Mouse (Mus musculus): ENCODE data around the gene Ccl2. TPM values are rescaled to one million over a fixed set of nuclear protein-coding genes. Genes with fewer than 3 reads are reported as not detected.
A peak's percentile ranks its signal among the peaks of the same experiment; 100 is the strongest.

The Ccl2 gene
- 11.5 TPM in 1 of 2 replicates, not detected in the other for total RNA-seq (2015; ENCODE audit: low replicate concordance)
- not detected in 2 replicates for total RNA-seq (2017; ENCODE audit: low replicate concordance)

DNA sequence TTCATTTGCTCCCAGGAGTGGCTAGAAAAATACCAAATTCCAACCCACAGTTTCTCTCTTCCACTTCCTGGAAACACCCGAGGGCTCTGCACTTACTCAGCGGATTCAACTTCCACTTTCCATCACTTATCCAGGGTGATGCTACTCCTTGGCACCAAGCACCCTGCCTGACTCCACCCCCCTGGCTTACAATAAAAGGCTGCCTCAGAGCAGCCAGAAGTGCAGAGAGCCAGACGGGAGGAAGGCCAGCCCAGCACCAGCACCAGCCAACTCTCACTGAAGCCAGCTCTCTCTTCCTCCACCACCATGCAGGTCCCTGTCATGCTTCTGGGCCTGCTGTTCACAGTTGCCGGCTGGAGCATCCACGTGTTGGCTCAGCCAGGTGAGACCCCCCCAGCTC, at the start of gene Ccl2:
Gene Ccl2 (plus strand): TSS at position 216 of the 400 bp plus-strand sequence.
- no peak for ATAC-seq (replicated peaks; ENCODE audit: low FRiP score, poor library complexity, severe bottlenecking)

DNA sequence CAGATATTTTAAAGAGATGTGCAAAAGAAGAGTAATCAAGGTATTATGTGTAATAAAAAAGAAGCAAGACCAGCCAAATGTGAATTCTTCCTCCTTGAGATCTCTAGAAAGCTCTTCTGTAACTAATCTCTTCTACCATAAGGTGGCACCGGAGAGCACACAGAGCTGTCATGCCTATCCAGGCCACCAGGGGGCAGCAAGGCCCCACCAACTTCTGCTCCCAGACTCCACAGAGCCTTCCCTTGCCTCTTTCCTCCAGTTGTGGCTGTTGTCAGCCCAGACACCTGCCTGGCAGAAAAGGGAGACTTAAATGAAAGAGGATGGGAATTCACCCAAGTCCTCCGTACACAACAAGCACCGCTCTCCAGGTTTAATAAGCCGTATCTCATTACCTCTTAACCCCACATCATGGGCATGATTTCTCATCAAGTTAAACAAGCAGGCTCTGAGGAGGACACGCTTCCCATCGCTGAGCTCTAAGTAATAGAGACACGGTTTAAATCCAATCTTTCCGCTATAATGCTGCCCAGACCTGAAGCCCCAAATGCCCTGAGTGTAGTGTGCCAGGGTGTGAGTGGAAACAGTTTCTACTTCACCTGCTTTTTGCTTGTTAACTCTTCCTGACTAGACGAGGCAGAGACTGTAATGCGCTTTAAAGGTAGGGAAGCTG, 39.1 kb upstream of the Ccl2 start:
- peak; percentile 88 for ATAC-seq (replicated peaks; ENCODE audit: low FRiP score, poor library complexity, severe bottlenecking)

DNA sequence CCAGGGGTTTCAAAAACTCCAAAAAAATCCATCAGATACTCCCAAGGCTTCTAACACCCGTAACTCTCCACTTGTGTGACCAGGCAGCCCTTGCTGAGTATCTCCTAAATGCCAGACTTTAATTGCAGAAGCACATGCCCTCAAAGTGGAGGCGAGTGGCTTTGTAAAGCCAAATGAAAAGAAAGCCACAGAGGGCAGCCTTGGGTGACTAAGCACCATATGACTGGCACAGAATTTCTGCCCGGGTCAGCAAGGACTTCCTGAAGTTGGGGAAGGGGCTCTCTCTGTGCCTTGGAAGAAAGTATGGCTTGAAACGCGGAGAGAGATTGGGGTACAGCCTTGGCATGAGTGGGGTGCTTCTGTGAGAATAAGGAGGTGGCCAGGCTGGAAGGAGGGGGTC, 38.3 kb upstream of the Ccl2 start:
- no peak for ATAC-seq (replicated peaks; ENCODE audit: low FRiP score, poor library complexity, severe bottlenecking)

DNA sequence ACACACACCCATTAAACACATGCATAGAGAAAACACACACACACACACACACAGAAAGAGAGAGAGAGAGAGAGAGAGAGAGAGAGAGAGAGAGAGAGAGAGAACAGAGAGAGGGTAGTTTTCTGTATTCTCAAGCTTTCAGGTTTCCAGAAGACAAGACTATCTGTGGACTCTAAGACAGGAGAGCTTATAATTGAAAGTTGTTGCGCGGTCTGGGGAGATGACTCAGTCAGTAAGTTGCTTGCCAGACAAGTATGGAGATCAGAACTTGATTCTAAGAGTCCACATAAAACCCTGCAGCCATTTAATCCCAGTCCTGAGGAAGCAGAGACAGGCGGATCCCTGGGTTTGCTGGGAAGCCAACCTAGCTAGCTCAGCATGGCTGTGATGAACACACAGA, 36.7 kb upstream of the Ccl2 start:
- ATAC-seq (replicated peaks; ENCODE audit: low FRiP score, poor library complexity, severe bottlenecking), result no peak

DNA sequence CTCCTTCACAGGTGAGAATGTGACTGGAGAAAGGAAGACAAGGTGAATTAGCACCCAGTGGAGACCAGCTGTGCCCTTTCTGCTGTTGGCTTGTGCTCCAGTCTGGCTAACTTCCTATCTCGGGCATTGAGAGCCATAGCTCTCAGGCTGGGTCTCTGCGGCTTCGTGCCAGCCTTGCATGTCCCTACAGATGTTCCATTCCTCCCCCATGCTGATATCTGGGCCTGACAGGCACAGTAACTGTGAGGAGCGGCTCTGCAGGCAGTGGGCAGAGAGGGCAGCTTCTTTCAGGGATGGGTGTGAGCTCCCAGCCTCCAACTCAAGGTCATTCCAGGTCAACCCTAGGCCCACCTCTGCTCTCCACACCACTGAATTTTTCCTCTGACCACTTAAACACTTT, 35.9 kb upstream of the Ccl2 start:
- ATAC-seq (replicated peaks; ENCODE audit: low FRiP score, poor library complexity, severe bottlenecking), result no peak

DNA sequence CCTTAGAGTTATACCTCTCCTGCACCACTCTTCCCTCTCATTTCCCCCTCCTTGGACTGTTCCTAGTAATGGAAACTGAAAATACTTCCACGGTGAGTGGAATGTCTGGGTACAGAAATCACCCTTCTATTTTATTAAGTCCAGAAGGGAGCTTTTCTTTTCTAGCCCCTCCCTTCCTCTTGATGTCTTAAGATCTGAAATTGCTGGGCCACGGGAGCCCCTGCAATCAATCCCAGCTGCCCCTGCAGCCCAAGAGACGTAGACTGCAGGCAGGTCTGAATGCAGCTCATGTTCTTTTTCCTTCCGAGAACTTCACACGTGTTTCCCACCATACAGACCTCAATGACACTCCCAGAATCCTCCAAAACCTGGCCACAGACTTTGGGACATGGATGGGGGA, 34.8 kb upstream of the Ccl2 start:
- no peak for ATAC-seq (replicated peaks; ENCODE audit: low FRiP score, poor library complexity, severe bottlenecking)

DNA sequence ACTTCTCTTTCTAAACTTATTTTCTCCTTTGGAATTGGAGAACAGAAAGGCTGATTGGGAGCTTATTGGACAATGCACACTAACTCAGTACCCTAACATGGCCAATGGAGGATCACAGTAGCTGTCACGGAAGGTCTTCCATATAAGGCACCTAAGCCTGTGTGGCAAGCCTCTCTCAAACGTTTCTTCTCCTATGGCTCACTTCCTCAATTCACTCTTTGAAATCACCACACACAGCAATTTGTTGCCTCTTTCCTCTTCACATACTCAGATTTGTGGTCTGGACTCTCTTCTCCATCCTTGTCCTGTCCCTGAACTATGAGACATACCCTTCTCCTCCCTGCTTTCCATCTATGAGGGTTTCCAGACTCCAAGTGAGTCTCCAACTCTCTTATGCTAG, 30.6 kb upstream of the Ccl2 start:
- no peak for ATAC-seq (replicated peaks; ENCODE audit: low FRiP score, poor library complexity, severe bottlenecking)

DNA sequence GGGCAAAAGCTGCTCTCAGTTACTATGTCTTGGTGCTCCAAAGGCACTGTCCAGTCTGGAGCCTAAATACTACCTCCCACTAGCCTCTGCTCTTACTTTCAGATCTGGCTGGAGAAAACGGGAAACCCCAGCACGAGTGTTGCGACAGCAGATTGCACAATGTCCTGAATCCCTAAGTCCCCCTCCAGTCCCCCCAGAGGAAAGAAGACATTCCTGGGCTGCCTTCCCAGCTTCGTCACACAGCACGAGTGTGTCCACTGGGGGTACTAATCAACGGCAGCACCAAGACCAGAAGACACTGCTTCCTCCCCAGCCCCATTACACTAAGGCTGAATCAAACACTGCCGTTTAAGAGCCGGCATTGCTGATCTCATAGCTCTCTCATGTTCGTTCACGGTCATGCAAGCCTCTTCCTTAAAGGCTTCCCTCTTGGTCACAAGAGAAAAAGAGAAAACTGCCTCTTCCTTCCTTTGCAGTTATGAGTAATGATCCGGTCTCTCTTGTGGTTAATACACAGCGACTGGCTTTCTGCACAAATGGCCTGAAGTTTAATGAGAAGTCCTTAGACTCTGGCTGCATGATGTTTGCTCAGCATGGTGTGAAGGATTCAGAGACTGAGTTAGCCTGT, 28.5 kb upstream of the Ccl2 start:
- no peak for ATAC-seq (replicated peaks; ENCODE audit: low FRiP score, poor library complexity, severe bottlenecking)

DNA sequence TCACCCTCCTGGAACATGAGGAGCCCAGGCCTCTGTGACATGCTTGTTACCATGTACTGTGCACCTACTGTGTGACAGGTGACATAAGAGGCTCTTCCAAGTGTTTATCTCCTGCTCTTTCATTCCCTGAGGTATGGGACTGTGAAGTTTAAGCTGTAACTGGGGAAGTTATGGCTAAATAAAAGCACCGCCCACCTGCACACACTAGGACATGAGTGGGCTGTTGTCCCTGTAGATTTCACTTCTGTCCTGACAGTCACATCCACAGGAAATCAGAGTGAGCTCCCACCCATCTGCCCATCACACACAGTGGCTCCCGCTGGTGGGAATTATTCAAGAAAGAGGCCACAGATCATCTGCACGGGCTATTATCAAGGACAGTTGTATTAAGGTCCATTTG, 25.3 kb upstream of the Ccl2 start:
- no peak for ATAC-seq (replicated peaks; ENCODE audit: low FRiP score, poor library complexity, severe bottlenecking)

DNA sequence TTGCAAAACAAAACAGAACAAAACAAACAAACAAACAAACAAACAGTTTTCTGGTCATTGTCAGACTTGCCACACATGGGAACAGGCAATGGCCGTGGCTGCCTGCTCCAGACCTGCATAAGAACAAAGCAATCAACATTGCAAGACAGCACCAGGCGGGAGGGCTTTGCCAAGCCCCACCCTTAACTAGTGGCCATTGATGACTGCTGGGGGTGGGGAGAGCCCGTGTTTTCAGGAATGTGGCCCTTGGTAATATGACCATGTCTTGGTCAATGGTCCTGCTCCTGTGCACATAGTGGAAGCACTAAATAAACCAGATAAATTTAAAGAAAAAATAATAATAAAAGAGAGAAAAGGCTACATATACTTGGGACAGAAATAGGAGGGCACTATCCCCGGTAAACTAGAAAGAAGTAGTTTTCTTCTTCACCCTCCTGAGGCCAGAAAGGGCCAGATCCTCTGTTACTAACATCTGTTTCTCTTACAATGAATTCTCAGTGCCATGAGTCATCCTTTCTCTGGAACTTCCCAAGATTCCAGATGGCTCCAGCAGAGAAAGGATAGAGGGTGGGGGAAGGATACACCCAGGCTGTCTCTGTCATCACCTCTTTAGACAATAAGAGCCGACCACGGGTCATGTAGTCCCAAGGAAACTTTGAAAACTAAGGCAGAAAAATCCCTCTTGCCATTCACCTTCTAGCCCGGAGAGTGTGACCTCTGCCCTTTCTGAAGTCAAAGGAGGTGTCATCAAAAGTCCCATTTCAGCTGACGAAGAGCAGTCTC, 23.8 kb upstream of the Ccl2 start:
- ATAC-seq (replicated peaks; ENCODE audit: low FRiP score, poor library complexity, severe bottlenecking), result no peak

DNA sequence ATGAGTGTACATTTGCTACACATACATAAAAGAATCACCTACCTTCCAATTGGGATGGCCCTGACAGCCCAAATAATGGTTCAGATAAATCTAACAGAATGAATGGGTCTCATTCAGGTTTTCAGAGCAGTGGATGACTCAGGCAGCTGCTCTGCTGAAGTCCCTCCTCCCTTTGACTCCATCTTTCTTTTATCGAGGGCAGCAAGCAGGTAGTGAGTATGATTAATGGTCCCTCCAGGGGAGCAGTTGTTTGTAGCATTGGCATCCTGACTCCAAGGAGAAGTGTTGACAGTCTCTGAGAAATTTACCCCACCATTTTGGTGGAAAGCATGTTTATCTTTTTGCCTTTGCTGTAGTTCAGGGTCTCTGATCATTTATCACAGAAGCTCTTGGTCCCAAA, 21.6 kb upstream of the Ccl2 start:
- ATAC-seq (replicated peaks; ENCODE audit: low FRiP score, poor library complexity, severe bottlenecking), result no peak

DNA sequence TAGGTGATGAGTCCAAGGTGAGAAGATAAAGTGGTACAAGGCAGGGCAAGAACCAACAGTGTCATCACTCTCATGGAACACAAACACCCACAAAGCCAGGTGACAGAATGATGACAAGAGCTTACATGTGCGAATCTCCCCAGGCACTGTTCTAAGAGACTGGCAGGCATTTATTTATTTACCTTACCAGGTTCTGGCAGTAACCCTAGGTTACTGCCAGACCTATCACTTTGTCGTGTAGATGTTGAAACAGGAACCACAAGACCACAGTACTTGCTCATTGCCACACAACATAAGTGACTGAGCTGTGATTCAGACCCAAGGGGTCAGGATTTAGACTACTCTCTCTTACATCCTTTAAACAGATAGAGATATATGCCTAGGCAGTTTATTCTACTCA, 20.3 kb upstream of the Ccl2 start:
- no peak for ATAC-seq (replicated peaks; ENCODE audit: low FRiP score, poor library complexity, severe bottlenecking)

DNA sequence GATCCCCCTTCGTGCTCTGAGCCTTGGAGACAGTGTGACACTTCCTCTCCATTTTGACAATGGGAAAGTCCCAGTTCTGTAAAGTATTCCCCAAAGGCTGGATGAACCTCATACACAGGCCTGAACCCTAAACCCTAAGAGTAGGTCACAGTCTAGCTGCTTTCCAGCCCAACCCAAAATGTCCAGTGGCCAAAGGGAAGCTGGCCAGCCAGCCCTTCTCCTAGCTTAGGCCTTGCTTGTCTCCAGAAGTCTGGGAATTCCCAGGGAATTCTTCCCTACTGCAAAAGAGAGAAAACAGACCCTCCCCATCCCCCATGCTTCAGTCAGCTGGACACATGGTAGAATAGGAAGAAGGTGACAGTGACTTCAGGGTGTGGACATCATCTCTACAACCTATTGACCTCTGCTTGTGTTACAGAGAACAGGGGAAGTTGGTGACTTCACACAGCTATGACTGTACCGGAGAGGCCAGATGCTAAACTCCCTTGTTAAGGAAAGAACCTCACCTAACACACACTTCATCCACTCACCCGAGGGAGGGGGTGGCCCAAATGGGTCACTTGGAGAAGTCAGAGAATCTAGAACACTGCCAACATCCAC, 19.1 kb upstream of the Ccl2 start:
- no peak for ATAC-seq (replicated peaks; ENCODE audit: low FRiP score, poor library complexity, severe bottlenecking)

DNA sequence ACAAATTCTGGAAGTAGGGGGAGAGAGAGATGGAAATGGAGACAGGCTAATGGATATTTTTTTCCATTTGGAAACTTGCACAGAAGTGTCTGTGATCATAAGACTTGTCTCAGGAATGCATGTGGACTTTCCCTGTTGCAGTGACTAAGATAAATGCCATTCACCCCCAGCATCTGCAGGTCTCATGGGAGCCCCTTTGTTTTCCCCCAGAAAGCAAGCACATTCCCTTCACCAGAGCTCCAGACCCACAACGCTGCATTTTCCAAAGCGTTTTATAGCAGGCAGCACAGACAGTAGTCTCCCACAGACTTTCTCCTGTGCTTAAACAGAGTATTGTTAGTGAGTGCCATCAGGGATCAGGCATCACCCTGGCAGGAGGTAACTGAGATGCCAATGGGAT, 16.0 kb upstream of the Ccl2 start:
- no peak for ATAC-seq (replicated peaks; ENCODE audit: low FRiP score, poor library complexity, severe bottlenecking)

DNA sequence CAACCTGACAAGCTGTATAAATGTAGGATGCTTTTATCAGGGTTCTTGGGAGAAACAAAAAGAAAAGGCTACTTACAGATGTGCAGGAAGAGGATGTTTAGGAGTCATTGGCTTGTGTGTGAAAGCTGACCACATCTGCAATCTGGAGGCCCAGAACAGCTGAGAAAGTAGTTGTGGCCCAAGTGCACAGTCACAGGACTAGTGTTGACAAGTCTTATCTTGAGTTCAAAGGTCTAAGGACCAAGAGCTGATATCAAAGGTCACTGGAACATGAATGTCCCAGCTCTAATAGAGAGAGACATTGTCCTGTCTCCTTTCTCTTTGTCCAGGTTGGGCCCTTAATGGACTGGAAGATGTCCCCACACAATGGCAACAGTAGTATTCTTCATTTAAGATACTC, 15.6 kb upstream of the Ccl2 start:
- no peak for ATAC-seq (replicated peaks; ENCODE audit: low FRiP score, poor library complexity, severe bottlenecking)

DNA sequence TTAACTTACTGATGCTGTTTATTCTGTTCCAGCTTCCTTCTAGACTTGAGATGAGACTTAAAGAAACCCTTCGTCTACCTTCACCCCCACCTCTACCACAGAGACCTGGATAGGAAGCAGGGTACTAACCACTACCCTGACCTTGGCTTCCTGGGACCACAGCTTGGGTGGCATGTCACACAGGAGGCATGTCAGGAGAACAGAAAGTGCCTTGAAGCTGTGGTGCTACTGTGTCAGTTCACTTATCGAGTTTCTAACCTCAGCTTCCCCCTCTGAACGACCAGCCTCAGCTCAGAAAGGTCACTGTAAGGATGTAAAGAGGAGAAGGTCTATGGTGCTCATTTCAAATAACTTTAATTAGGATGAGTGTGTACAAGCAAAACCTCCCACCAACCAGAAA, 14.0 kb upstream of the Ccl2 start:
- no peak for ATAC-seq (replicated peaks; ENCODE audit: low FRiP score, poor library complexity, severe bottlenecking)

DNA sequence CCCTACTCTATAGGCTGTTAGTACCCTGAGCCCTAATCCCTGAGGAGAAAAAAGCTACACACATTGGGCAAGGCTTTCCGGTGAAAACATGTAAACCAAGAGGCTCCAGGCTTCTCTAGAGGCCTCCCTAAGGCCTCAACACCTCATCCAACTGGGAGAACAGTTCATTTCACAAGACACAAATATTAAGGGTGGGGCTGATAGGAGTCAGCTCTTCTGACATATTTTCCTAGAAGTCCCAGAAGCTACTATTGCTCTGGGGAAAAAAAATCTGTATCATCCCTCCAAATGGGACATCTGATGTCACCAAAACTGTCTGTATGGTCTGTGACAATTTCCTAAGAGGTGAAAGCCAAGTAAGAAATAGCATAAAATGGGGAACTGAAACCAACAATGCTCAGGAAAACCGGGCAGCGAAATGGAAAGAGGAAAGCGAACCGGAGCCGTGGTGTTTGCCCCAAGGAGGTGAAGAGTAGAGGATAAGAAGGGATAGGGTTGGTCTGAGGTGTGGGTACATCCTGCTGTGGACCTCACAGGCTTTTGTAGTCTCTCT, 12.8 kb upstream of the Ccl2 start:
- ATAC-seq (replicated peaks; ENCODE audit: low FRiP score, poor library complexity, severe bottlenecking), result no peak

DNA sequence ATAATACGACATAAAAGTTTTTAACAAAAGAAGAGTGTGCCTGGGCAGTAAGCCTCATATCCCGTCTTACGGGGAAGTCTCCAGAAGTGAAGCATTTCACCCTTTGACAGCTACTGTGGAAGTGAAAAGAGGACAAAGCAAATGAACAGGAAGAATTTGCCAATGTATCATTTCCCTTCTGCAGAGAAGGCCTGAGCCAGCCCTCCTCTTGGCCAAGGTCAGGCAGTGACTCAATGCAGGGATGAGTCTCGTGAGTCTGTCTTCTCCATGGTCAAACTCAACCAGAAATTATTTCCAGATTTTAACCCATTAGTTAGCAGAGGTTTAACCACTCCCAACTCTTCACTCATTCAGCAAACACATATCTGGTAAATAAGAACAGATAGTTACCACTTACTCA, 11.6 kb upstream of the Ccl2 start:
- no peak for ATAC-seq (replicated peaks; ENCODE audit: low FRiP score, poor library complexity, severe bottlenecking)

DNA sequence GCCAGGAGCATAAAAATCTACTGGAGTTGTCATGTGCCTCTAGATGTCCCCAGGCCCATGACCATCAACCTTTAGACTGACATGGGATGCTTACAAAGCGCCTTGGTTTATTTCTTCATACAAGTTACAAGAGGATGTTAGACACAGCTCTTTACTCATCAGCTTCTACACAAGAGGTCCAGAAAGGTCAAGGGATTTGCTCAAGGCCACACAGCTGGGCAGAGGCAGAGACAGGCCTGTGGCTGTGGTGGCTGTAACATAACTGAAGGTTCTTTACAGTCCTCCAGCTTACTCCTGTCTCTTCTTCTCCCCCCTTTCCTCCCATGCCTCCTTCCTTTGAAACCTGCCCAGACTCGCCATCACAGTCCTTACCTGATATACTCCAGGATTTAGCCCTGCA, 5.2 kb upstream of the Ccl2 start:
- ATAC-seq (replicated peaks; ENCODE audit: low FRiP score, poor library complexity, severe bottlenecking), result no peak

DNA sequence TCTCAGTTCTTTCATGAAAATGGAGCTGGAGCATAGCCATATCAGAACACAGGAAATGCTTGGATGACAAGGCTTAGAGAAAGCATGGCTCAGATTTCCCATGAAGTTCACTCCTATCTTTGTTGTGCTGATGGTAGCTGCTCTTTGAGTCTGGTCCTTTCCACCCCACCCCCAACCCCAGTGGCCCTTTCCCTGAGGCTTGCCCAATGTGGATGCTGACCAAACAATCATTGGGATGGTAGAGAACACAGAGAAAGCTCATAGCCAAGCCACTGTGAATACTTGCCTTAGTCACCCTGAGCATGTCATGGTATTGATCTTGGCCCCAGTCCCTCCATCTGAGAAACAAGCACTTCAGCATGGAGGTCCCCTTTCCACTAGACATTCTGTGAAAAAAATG, 3.2 kb upstream of the Ccl2 start:
- no peak for ATAC-seq (replicated peaks; ENCODE audit: low FRiP score, poor library complexity, severe bottlenecking)
